Mouse (Mus musculus) left cerebral cortex, adult 8-10 months (tissue): ENCODE measurements around the gene Zdhhc9. TPM values are rescaled to one million over a fixed set of nuclear protein-coding genes. Genes with fewer than 3 reads are reported as not detected.
A peak's percentile ranks its signal among the peaks of the same experiment; 100 is the strongest.

ENCODE experiments used
- DNase-seq, 2 experiments: peaks; one replicate each; pipeline ENCODE4 v3.0.0; 2022; ENCODE audit warnings: low spot score in 2 of 2
- total RNA-seq, 4 experiments: library from RNA; stranded (reverse); gene quantifications; 2 replicates each; pipeline ENCODE4 v1.2.4; 2022

Zdhhc9 gene
- total RNA-seq, 4 experiments from 2014 or later: 45.9 to 53.5 (median 52.4) TPM

DNA sequence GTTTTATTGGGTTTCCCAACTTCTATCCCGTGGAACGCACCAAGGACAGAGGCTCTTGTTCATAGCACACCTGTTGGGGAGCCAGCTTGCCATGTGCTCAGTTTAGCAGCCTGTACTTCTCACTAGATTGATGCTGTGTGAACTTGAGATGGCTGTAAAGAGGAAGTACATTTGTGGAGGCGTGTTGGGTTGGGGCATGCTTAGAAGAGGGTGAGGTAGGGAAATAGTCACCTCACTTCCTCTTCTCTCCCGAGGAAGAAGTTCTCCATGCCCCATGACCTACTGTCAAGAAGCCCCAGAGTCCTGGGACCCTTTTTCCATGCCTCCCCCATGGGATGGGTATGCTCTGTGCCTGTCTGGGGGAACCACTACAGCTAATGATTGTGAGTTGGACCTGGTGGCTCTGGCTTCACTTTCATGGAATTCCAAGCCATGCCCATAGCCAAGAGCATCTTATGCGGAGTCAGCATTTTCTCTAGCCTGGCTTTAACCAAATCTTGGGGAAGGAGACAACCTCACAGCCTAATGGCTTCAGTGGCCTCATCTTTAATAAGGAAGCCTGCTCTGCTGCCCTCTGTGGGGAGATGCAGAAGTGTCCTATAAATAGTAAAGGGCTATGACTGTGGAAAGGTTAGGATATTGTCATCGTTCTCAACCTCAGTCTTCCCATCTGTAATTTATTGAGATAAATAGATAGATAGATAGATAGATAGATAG, 81.0 kb downstream of the Zdhhc9 start:
- DNase-seq: no peak

DNA sequence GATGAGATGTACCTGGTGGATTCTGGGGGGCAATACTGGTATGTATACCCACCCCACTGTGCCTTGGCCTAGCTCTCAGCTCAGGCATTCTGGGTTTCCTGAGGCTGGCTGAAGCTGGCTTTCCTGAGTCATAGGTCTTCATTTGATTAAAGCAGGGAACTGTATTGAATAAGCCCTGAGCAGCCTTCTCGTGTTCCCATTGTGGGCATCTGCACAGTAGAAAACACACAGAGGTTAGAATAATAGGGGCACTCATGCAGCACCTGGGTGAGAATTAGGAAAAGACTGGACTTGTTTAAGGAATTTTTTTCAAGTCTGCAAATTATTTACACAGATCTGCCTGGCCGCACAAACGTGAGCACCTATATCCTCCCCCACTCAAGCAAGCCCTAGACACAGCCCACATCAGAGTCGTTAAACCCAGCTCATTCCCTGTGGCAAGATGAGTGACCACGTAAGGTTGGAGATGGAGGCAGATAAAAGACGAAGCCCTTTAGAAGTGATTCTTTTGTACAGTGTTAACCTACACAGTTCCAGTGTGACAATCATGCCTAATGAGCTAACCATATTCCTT, 81.7 kb downstream of the Zdhhc9 start:
- DNase-seq: no peak

DNA sequence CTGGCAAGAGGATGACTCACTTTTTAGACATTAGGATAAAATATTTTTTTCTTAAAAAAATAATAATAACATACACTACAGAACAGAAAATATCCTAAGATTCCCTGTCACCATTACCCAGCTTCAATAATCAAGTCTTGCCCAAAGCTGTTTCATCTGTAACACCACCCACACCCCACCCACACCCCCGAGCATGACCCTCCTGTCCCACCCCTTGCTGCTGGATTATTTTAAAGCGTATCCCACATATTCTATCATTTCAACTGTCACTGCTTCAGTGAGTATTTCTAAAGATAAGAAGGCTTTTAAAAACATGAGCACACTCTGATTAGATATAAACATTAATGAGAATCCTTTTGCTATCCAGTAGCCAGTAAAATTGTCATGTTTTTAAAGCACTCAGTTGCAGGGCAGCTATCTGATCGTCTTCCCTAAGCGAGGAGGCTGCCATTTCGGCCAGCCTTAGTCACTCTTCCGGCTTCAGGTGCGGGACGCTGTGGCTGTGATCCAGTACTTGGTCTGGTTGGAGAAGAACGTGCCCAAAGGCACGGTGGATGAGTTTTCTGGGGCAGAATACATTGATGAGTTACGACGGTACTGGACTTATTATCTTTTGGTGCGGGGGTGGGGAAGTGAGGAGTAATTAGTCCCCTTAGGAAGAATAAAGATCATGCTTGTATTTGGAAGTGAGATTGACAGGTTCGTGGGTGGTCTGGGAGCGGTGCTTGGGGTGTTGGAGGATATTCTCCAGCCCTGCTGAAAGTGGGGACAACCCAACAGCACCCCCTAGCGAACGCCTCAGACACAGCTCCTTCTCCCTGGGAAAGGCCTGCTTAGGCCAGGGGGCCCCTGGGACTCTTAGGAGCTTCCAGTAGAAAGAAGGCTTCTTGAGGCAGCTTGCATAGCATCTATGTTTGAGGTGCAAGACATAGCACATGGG, 84.3 kb downstream of the Zdhhc9 start:
- peak in 1 of 2 experiments; percentile 40 for DNase-seq

Other genes starting within 250 kb of the Zdhhc9 start
- gene Apln, start 174.0 kb downstream of the Zdhhc9 start, total RNA-seq: 10 to 100 TPM; 13.1 to 23.6 (median 17.0) TPM
- 1 to 10 TPM in 1 of 4 experiments, under 1 TPM in 3; 0.09 to 1.1 (median 0.57) TPM for gene Xpnpep2, start 100.2 kb downstream of the Zdhhc9 start, total RNA-seq
- 1 to 10 TPM; 1.4 to 2.5 (median 1.9) TPM for gene Sash3, start 62.4 kb downstream of the Zdhhc9 start, total RNA-seq
- gene Utp14a, start 48.0 kb upstream of the Zdhhc9 start, total RNA-seq: 10 to 100 TPM; 14.9 to 16.8 (median 15.5) TPM
- 10 to 100 TPM; 19.9 to 24.8 (median 22.8) TPM for gene Bcorl1, start 132.5 kb upstream of the Zdhhc9 start, total RNA-seq